Mouse (Mus musculus) monocyte, adult 2 months (primary cell): ENCODE results near the gene Lekr1.
"Not testable (repeated sequence)": the region's sequence is repeated elsewhere in the genome, so short reads cannot be mapped to it uniquely, and the experiment has no call there.

Experiments used
- DNase-seq, 2 experiments: peaks; one replicate each; pipeline ENCODE4 v3.0.0; 2022; ENCODE audit warnings: low spot score in 2 of 2, low read depth in 1 of 2

Gene Lekr1

DNA sequence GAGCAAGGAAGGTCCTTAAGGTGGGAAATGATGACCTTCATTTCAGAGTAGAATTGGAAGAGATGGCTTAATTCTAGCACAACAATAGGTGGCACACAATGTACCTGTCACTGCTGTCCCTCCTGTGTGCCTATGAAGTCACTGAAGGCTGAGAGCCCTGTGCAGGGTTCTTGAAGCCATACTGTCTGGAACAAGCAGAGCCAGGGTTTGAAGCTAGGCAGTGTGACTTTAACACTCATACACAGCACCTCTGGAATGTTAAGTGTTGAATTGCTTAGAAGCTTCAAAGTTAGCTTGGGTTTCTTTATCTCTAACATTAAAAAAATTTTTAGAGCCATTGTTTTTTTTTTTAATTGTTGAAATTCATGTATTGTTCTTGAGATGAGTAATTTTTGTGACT, 100.4 kb downstream of the Lekr1 start:
- DNase-seq = no peak

DNA sequence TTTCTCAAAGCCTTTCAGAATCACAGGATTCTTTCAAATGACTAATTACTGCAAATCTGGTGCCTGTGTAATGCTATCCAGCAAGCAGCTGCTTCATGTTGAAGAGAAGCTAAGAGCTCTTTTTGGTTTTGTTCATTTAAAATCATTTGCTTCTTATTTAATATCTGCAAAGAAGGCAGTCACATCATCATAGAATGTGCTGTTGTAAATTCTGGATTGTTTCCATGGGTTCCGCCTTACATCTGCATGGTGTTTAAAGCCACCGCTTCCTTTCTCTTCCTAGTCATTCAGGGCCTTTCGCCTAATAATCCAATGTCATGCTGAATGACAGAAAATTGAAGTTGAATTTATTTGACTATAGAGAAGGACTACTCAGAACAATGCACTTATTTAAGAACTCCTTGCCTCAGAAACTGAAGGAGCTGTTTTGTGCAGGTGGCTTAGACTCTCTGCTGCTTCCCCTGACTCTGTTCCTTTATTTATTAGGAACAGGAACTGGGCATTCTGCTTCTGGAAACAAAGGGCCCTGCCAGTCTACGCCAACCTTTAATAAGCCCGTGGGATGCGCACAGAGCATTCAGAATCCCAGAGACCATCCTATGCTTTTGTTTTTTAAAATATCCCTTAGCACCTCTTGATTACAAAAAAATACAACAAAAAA, 101.3 kb downstream of the Lekr1 start:
- DNase-seq = no peak

DNA sequence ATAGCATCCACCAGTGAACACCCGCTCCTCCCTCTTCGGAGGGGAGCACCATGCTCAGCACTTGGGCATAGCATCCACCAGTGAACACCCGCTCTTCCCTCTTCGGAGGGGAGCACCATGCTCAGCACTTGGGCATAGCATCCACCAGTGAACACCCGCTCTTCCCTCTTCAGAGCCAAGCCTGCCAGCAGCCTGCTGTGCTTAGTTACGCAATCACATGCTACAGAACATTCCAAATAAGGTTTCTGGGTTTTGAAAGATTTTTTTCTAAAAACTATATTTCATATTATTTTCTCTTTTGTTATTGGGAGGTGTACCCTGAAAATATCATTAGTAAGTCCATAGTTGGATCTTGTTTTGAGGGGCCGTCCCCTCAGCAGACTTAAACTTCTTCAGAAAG, 103.6 kb downstream of the Lekr1 start:
- DNase-seq = not testable (repeated sequence)

DNA sequence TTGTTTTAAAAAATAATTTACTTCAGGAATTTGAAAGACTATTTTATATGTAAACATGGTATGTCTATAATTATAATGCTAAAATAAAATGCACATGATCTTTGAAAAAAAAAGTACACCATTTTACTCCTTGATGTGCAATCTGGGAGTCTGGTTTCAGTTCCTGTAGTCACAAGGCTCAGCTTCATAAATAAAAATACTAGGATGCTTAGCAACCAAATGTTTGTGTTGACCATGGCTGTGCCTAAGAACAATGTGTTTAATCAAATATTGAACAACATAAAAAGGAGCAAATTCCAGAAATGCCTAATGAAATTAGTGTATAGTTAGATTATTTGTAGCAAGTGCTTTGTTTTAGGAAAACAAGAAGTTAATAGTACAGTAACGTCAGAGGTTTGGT, 107.9 kb downstream of the Lekr1 start:
- DNase-seq = no peak

DNA sequence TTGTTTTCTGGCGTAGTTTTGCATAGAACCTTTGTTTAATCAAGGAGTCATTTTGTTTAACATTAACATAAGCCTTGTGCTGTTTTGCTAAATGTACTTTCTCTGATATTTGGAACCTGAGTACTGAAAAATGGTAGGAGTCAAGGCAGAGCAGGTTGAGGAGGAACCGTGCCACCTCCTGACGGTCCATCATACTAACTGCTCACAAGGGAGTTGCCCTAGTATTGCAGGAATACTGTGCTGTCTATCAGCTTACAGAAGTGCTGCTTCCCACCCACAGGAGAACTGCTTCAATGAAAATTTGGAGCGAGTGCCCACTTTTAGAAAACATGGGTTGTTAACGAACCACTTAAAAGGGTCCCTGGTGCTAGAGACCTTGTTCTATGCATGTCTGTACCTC, 109.1 kb downstream of the Lekr1 start:
- DNase-seq = no peak

DNA sequence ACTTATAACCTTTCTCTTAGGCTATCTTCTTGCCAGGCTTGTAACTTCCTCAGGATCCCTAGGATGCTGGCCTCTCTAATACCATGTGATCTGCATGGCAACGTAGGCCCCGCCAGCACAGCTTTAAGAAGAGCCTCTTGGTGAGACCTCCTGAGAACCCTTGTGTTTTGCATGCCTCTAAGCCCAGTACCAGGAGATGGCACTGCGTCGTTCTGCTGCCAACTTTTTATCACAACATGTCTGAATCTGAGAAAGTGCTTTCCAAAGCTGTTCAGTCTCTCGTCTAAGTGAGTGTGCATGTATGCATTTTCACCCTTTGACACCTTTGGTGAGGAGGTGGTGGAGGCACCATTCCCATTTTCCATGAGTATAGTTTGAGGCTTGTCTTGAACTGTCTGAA, 116.2 kb downstream of the Lekr1 start:
- no peak for DNase-seq

DNA sequence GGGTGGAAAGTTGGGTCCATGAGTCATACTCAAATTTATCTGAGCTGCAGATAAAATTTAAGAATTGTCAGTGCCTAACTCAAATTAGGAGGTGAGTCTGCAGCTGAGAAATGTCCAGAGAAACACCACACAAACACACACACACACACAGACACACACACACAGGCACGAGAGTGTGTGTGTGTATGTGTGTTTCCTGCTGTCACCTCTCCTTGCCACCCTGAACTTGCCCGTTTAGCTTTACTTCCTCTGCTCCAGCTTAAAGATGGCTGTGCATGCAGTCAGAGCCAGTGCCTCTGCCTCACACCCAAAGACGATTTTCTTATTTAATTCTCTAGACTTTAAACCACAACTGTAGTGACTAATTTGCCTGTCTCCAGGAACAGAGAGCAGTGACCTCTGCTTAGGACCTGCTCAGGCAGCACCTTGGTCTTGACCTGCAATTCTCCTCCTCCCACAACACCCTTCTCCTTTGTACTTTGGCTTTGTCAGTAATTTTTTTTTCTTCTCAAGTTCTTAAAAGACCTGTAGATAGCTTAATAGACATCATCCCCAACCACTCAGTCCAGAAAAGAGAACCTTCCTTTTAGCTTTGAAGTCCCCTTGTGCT, 124.2 kb downstream of the Lekr1 start:
- DNase-seq = no peak

DNA sequence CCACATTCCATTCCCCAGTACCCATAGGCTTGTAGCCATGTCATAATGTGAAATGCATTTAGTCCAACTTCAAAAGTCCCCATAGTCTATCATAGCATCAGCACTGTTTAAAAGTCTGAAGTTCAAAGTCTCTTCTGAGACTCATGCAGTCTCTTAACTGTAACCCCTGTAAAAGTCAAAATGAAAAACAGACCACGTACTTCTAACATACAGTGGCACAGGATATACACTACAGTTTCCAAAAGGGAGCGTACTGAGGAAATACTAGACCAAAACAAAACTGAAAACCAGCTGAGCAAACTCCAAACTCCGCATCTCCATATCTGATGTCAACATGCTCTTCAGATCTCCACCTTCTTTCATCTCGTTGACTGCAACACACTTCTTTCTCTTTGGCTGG, 127.5 kb downstream of the Lekr1 start:
- no peak for DNase-seq

DNA sequence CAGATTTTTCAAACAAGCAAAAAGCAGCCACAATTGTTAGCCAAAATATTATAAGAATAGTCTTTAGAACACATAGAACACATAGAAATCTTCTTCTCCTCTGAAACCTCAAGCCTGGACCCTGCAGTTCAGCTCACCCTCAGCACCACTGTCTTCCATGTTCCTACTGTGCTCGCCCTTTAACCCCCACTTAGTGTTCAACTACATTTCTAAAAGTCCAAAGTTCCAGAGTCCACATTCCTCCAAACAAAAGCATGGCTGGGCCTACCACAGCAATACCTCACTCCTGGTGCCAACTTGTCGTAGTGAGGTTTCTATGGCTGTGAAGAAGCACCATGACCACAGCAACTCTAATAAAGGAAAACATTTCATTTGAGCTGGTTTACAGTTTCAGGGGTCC, 128.7 kb downstream of the Lekr1 start:
- no peak for DNase-seq

DNA sequence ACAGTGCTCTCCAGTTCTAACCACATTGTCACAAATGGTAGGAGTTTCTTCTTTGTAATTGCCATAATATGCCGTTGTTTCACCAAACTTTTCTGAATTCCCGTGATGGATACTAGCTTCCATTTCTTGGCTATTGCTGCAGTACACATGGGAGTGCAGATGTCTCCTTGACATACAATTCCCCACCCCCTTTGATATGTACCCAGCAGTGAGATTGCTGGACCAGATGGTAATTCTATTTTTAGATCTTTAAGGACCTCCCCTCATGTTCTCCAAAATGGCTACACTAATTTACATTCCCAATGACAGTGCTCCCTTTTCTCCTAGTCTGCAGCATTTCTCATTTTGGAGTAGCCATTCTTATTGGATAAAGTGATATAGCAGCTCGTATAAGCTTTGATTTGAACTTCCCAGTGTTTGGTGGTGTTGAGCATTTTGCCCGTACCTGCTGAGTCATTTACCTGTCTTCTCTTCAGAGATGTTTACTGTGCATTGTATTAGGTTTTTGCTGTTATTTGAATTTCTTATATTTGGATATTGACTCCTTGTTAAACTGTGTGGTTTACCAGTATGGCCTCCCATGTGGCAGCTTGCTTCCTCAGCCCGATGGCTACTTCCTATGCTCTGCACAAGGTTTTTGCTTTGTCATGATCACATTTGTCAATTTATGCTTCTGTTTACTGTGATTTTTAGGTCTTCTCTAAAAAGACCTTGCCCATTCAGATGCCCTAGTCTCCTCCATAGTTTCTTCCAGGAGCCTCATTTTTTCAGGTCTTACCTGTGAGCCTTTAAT, 131.5 kb downstream of the Lekr1 start:
- no peak for DNase-seq

DNA sequence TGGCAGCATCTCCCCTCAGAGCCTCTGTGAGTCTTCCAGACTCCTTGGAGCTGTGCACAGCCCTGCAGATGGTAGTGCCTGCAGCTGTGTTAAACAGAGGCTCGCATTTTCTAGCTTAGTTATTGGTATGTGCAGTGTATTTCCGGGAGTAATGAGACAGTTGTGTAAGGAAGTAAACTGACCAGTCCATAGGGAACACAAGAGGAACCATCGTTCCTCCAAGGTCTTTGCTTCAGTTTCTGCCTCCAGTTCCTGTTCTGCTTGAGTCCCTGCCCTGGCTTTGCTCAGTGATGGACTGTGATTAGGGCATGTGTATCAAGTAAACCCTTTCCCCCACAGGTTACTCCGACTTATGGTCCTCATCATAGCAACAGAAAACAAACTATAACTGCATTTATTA, 134.9 kb downstream of the Lekr1 start:
- DNase-seq = no peak

DNA sequence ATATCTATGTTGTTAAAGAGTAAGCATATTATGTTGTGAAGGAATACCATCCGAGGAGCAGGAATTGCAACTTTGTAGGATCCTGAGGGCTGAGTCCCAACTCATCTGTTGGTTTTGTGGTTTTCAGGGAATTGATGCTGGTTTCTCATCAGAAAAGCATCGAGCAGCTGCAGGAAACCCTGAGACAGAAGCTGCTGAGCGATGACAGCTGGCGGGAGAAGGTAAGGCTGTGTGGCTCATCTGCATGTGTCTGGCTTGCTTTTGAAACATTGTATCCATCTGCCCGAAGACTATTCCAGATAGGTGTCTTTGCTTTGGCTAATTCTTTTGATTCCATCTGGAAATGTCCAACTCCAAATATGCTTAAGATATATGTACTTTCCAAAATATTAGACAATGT, 136.2 kb downstream of the Lekr1 start:
- DNase-seq = no peak

DNA sequence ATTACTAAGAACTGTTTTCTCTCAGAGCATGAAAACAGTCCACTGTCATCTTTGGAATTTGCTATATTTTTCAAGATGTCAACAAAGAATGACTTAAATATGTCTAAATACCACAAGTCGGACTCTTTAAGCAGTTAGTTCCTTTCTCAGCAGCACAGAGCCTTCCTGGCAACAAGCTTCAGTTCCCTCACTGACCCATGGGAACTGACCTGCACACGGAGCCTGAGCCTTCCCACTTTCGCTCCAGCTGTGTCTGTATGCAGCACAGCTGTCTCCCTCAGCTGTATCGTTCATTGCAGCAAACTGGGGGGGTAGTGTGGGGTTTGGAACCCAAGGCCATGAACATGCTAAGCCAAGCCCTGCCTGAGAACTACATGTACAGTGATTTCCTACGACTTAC, 136.8 kb downstream of the Lekr1 start:
- no peak for DNase-seq

DNA sequence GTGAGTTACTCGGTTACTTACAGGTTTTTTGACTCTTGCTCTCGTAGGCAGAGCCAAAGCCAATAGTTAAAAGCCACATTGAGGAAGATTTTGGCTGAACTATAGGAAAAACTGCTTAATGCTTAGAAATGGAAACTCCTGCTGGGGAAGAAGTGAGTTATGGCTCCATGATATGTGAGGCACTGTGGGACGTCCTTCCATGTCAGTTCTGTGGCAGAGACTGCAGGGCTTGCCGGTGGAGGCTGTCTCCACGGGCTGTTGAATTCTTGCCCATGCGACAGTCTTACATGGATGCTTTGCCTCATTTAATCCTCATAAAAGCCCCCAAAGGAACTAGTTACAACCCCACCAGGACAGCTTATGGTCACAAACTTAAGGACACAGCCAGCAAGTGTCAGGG, 148.9 kb downstream of the Lekr1 start:
- DNase-seq = no peak

DNA sequence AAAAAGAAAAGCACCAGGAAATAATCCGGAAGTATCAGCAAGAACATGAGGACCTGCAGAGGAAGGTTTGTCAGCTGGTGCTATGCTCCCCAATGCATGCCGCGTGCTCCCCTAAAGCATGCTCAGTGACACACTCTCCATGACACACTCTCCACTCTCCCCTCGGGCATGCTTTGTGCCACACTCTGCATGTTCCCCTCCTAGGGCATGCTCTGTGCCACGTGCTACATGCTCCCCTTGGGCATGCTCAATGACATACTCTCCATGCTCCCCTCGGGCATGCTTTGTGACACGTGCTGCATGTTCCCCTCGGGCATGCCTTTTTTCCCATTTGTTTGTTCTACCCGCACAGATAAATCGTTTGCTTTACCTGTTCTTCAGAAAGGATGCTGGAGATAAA, 150.0 kb downstream of the Lekr1 start:
- DNase-seq = no peak

DNA sequence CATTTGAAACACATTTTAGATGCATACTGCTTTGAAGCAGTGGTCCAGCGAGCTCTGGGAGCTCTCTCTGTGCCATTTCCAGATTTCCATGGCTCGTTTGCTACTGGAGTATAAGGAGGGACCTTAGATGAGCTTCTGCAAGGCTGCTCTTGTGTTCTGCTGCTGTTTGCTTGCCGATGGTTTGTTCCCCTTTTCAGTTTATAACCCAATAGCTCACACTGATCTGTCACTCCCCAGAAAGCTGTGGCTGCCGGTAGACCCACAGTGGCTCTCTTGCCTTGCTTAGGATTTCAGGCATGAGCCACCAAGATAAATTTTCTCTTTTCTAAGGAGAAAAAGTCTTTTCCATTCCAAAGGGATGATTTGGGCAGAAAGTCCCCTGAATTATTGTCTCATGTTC, 152.6 kb downstream of the Lekr1 start:
- no peak for DNase-seq

DNA sequence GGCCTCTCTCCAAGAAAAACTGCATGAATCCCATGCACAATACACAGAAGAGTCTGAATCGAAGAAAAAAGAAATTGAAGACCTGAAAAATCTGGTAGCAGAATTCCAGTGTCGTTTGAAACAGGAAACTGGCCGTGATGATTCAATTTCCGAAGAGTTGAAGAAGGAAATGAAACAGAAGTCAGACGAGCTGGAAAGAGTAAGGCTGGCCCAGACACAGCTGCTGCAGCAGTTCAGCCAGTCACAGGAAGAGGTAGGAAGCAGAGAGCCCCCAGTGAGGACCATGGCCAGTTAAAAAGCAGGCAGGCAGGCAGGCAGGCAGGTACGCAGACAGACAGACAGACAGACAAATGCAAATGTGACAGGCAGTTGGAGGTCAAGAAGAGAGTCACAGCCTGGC, 153.8 kb downstream of the Lekr1 start:
- DNase-seq = no peak

DNA sequence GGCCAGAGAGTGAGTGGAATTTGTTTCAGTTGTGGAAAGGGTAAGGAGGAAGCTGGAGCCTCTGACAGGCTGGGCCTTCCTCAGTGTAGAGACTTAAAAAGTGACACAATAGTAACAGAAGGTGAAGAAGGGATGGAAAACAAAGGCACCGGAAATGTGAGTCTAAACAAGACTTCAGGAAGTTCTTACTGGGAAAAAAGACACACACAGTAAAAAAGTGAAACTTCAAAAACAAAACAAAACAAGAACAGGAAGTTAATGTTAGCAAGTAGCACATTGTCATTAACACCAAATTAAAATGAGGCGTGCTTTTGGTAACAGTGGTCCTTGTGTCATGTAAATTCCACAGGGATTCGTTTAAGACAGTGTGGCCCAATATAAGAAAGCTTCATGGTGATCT, 158.9 kb downstream of the Lekr1 start:
- DNase-seq = no peak

DNA sequence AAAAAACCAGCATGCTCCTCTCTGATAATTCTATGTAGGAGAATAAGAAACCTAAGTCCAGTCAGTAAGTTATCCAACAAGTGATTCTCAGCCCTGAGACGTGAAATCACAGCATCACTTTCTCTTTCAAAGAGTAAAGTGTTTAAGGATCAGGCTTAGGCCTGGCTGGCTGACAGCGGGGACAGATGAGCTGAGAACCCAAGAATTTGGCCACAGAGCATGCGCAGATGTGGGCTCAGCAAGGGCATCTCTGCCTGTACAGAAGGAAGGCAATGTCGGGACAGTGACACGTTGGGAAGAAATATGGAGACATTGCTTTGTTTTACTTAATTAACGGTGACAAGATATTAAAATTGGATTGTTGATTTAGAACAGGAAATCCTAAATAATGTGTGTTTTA, 160.7 kb downstream of the Lekr1 start:
- DNase-seq = no peak

DNA sequence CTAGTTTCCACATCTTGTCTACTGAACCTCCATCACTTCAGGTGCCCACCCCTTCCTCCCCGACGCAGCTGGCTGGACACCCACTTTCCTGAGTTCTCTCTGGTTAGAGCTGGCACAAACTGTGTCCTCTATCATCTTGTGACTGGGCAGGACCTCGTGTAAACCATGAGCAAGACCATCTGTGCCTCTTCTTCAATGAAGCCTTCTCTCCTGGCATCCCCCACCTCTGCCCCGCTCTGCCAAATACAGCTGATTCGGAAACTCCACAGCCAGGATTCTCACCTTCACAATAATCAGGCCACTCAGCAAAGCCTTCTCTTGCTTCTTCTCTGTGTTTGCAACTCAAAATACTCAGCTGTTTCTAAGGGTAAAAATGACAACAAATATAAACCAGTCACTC, 161.4 kb downstream of the Lekr1 start:
- DNase-seq = no peak

DNA sequence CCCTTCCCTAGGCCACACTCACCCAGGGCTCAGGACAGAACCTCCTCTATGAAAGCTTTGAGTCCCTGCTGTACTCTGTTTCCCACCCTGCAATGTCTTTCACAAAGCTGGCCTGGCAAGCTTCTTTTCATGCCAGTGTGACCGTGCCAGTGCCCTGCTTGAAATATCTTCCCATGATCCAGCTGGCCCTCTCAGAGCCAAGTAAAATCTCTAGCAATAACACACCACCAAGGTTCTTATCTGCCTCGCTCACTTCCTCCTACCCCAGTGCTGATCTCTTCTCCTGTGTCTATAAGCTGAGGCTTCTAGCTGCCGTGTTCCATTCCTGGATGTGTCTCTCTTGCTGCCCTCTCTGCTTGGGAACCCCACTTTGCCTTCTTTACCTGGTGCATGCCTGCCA, 162.0 kb downstream of the Lekr1 start:
- DNase-seq = no peak

DNA sequence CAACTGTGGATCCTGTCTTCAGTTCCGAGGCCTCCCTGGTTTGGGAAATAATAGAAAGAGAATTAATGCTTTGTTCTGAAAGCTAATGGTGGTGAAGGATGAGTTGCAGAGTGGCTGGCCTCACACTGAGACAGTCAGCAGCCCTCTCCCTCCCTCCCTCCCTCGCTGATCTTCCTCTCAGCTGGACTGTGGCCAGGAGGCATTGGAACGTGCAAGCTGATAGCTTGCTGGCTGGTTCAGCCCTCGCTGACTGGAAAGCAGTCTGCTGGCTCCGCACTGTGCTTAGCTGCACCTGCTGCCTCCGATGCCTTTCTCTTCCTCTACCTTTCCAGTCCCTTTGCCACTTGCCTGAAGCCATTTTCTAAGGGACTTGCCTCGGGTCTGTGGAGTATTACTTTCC, 163.2 kb downstream of the Lekr1 start:
- DNase-seq = no peak
